Mouse (Mus musculus) megakaryocyte-erythroid progenitor cell, adult 5-6 weeks (primary cell): ENCODE results near the gene Mettl9. TPM values are rescaled to one million over a fixed set of nuclear protein-coding genes. Genes with fewer than 3 reads are reported as not detected.
"Not testable (repeated sequence)": the region's sequence is repeated elsewhere in the genome, so short reads cannot be mapped to it uniquely, and the experiment has no call there.

Experiments used
- ATAC-seq: replicated peaks from 2 replicates; pipeline ENCODE4 v1.8.0; 2016; ENCODE audit warnings: mild to moderate bottlenecking, inconsistent platforms; ENCODE audit not compliant: severe bottlenecking, poor library complexity, low FRiP score, low TSS enrichment
- total RNA-seq, 2 experiments: library from RNA; stranded (forward) in 1 of 2; stranded (reverse) in 1 of 2; fragments of 200-1000, 215-1000 nt in 1 of 2; fragments of >200 nt in 1 of 2; fragmentation: Nextera tagmentation in 1 of 2; gene quantifications; 2 replicates each; pipeline ENCODE4 v1.2.3; 2014 to 2017

Gene Mettl9
- total RNA-seq (2014; fragmentation: Nextera tagmentation) (45.9 and 68.5 TPM in 2 replicates), total RNA-seq (2017) (73.7 and 91.7 TPM in 2 replicates)

DNA sequence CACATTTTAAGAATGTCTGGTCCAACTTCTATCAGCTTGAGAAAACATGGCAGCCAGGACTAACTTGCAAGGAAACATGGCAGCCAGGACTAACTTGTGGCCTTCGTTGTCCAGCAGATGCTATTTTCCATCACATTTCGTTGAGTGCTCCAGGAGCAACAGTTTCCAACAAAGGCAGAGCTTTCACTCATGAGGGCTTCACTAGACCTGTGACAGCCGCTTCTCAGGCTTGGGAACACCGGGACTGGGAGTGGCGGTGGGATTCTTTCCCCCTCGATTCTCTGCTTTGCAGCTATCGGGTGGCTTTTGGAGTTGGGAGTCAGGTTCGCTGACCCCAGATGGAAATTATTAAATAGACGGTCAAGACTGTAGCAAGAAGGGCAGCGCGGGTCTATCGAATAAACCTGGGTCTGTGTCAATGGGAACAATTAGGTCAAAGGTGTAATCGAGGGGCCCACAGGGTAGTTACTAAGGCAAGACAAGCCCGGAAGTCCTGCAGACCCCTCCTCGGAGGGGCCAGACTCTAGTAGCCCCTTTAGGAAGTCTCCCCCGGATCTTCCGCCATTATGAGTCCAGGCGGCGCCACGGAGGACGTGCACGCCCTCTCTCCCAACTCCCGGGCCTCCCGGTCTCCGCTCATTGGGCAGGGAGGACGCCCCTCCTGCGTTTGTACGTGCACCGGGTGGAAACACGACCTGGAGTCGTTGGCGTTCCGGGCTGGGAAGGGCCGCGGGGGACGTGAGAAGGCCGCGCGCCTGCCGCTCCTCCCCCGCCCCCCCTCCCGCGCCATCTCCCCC lies at the start of gene Mettl9:
Gene Mettl9 (plus strand): TSS at position 590 of the 797 bp plus-strand sequence.
- ATAC-seq, result peak; percentile 98

DNA sequence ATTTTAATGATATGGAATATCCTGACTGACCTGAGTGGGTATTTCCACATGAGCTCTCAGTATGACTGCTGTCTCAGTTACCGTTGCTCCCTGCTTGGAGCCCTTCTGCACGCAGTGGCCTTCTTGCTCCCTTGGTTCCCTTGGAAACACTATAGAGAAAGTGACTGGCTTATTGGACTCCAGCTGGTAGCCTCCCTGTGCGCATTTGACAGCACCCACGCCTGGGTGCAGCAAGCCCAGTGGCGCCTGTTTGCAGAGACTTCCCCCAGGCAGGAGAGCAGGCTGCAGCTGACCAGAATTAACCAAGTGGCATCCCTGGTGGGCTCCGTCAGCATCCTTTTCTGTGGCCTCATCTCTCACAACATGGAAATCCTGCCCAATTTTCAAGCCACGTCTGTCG lies 43.1 kb upstream of the Mettl9 start:
- no peak for ATAC-seq

DNA sequence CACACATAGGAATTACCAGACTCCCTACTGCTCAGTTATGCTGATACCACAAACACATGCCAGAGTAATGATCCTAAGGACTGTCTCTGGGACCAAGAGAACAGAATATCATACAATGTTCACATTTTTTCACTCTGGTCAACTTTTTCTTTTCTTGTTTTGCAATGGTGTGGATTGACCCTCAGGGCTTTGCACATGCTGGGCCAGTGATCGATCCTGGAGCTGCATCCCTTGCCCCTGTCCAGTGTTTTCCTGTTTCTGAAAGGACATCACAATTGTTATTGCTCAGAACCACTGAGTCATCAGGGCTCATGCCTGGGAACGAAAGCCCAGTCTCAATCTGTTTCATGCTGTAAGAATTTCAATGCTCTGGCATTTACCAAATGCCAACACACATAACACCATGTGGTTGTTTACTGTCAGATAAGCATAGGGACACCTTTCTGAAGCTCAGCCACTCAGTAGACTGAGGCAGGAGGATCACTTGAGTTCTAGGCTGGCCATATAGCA lies 35.2 kb upstream of the Mettl9 start:
- no peak for ATAC-seq

GRCm38 (mm10) chr7:121000065-121000822 lies 34.0 kb upstream of the Mettl9 start:
- no peak for ATAC-seq

DNA sequence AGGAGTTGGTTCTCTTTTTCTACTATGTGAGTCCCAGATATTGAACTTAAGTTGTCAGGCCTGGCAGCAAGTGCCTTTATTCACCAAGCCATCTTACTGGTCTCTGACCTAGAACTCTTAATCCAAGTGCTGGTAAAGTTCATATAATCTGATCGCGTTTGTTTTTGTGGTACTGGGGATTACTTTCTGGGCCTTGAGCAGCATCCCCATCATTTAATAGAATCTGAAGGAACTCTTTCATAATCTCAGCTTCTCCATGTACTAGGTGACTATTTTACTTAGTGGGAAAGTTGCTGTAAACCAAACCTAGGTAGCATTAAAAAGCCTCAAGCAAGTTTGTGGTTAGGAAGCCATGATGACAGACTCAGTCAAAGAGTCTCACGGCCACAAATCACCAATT lies 32.4 kb upstream of the Mettl9 start:
- no peak for ATAC-seq

GRCm38 (mm10) chr7:121002407-121002928 lies 31.8 kb upstream of the Mettl9 start:
- ATAC-seq, result no peak

DNA sequence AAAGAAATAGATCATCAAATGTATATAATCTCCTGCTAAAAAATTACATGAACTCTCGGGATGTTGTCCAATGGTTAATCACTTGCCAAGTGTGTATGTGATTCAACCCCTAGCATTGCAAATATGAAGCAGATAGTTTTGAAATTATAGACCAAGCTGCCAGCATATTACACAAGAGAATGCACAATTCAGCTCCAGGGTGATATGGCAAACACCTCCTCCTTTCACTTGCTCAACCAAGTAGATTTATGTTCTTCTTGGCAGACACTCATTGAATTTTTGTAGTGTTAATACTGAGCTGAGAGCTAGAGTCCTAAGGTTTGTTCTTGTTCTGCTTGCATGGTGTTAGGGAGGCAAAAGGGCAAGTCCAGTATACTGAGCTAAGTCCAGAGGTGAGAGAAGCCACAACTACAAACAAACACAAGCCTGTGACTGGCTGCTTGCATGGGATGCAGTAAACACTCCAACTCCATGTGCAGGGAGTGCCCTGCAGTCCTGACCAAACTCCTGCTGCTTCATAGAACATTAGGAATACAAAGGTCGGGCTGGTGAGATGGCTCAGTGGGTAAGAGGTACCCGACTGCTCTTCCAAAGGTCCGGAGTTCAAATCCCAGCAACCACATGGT lies 30.3 kb upstream of the Mettl9 start:
- no peak for ATAC-seq

GRCm38 (mm10) chr7:121011794-121012689 lies 22.2 kb upstream of the Mettl9 start:
- ATAC-seq, result no peak

- no peak for ATAC-seq
These were observed 19.8 kb upstream of the Mettl9 start for GRCm38 (mm10) chr7:121014486-121014885.

DNA sequence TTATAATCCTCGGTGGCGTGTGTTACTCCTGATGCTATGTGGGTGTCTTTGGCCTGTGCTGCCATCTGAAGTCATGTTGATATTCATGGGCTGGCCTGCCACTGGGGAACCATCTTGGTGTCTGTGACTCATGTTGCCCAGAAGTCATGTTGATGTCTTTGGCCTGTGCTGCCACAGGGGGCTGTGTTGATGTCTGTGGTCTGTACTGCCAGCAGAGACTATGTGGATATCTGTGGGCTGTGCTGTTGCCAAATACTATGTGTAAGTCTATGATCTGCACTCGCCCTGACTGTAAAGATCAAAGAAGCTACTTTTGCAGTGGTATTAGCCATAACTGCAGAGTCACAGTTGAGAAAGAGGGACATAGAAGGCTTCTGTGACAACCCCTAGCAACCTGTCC lies 15.5 kb upstream of the Mettl9 start:
- peak; percentile 55; the same call in 1 of the 2 replicates for ATAC-seq

- peak; percentile 57; the same call in 1 of the 2 replicates for ATAC-seq
These were observed 14.0 kb upstream of the Mettl9 start for GRCm38 (mm10) chr7:121020277-121020676.

- peak; percentile 59; the same call in 1 of the 2 replicates for ATAC-seq
These were observed 8.8 kb upstream of the Mettl9 start for GRCm38 (mm10) chr7:121025221-121026008.

DNA sequence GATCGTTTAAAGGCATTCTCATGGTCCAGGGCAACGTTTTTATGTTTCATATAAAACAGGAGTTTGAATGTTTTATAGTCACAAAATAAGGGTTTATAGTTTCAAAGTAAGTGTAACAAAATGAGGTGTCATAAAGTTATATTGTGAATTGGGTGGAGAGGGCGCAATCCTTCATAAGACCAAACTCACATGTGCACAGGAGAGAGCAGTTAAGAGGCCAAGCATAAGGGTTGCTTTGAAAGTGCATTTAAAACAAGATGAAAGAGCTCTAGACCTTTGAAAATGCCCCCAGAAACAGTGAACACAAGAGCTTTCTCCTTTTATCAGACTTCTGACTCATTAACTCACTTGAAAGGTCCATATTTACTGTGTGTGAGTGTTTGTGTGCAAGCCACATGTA lies 7.9 kb upstream of the Mettl9 start:
- ATAC-seq, result no peak

- not testable (repeated sequence) for ATAC-seq
These were observed 4.3 kb upstream of the Mettl9 start for GRCm38 (mm10) chr7:121029947-121030346.

- ATAC-seq, result peak; percentile 19
These were observed 476 bp downstream of the Mettl9 start for GRCm38 (mm10) chr7:121034701-121035141.

DNA sequence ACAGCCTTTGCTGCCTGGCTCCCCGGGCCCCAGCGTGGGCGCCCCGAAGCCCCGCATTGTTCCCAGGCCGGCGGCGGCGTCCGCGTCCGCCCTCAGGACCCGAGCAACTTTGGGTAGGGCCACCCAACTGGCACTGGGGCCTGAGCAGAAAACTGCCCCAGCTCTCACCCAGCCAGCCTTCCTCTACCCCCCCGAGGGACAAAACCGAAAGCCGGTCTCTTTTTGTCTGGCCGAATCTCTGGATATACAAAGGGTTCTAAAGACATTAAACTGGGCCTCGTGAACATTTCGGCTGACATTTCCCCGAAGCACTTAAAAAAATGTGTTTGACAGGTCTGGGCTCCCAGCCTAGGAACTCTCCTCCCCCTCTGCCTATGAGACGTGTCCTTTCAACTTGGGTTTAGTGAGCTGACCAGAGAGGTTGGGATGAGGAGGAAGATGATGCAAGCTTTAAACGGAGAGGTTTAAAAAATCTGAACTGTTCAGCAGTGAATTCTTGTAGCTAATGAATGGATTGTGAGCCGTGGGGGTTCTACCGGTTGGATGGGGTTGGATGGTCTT lies 996 bp downstream of the Mettl9 start:
- ATAC-seq, result 0 out of 2 replicates have a peak, but pooled peaks have one; percentile 1

GRCm38 (mm10) chr7:121040595-121040994 lies 6.3 kb downstream of the Mettl9 start:
- no peak for ATAC-seq
